Mouse (Mus musculus) myocyte (in vitro differentiated cells): Measurements from ENCODE around the gene Zfp58.

ENCODE experiments used
- CEBPB ChIP-seq: IDR thresholded peaks from 2 replicates; pipeline ENCODE4 v1.6.1; 2011; ENCODE audit warnings: mild to moderate bottlenecking, moderate library complexity; ENCODE audit not compliant: poor library complexity, insufficient read depth, severe bottlenecking
- MAX ChIP-seq: IDR thresholded peaks from one replicate; pipeline ENCODE4 v1.6.1; 2011; ENCODE audit warnings: low read depth, mild to moderate bottlenecking, control low read depth
- MYOD1 ChIP-seq, 3 experiments: IDR thresholded peaks; one replicate each; pipeline ENCODE4 v1.6.1; 2011; ENCODE audit warnings: control low read depth in 2 of 3, low read depth in 2 of 3, mild to moderate bottlenecking in 2 of 3, moderate library complexity in 1 of 3; ENCODE audit not compliant: insufficient read length in 2 of 3, control insufficient read depth in 1 of 3
- MYOG ChIP-seq, 3 experiments: IDR thresholded peaks; one replicate each; pipeline ENCODE4 v1.6.1; 2011; ENCODE audit warnings: control low read depth in 2 of 3, low read depth in 2 of 3, mild to moderate bottlenecking in 2 of 3; ENCODE audit not compliant: insufficient read length in 2 of 3, control insufficient read depth in 1 of 3, insufficient read depth in 1 of 3
- POLR2A ChIP-seq: IDR thresholded peaks from one replicate; pipeline ENCODE4 v1.6.1; 2011; ENCODE audit warnings: low read depth, mild to moderate bottlenecking, control low read depth, moderate library complexity; ENCODE audit not compliant: insufficient read length
- POLR2AphosphoS2 ChIP-seq: IDR thresholded peaks from one replicate; pipeline ENCODE4 v1.6.1; 2011; ENCODE audit warnings: low read depth, control low read depth; ENCODE audit not compliant: insufficient read length
- SRF ChIP-seq: IDR thresholded peaks from one replicate; pipeline ENCODE4 v1.6.1; 2011; ENCODE audit warnings: low read depth; ENCODE audit not compliant: control insufficient read depth, insufficient read length
- TCF12 ChIP-seq: IDR thresholded peaks from one replicate; pipeline ENCODE4 v1.6.1; 2011; ENCODE audit warnings: mild to moderate bottlenecking, control low read depth; ENCODE audit not compliant: poor library complexity, insufficient read depth, severe bottlenecking
- USF1 ChIP-seq: IDR thresholded peaks from one replicate; pipeline ENCODE4 v1.6.1; 2011; ENCODE audit warnings: low read depth, mild to moderate bottlenecking, control low read depth, moderate library complexity

DNA sequence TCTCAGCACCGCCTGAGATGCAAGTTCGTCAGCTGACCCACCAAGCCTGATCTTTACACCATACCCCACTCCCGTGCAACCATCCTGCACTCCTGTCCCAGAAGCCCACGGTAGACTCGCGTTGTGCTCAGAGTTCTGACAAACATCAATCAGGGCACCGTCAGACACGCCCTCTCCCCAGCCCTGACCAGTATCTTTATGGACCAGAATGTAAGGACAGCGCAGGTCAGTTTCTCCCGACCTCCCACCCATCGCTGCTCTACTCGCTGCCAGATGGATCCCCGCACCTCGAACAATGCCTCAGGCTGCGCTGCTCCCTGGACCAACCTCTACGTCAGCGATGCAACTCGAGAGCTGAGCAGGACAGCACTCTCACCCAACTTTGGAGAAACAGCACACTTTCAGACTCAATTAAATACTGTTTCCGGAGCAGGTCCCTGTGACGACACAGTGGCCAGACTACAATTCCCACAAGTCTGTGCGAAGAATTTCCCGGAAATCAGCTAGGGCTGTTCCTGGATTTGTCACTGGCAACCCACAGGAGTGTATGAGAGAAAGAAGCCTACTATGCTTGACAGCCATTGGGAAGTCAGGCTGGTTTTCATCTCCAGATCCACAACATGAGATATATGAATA is at the start of gene Zfp58:
- TF ChIP-seq USF1: no peak
- no peak for TF ChIP-seq TCF12
- TF ChIP-seq POLR2A: peak; percentile 76
- TF ChIP-seq MYOD1 (IDR thresholded peaks at IDR 0.05; ENCODE audit: control insufficient read depth in 1 of 3, insufficient read length in 2 of 3, low read depth in 2 of 3): no peak
- peak; percentile 70 for TF ChIP-seq POLR2AphosphoS2
- TF ChIP-seq CEBPB: no peak
- TF ChIP-seq SRF: peak; percentile 14
- TF ChIP-seq MYOG (IDR thresholded peaks at IDR 0.05; ENCODE audit: control insufficient read depth in 1 of 3, insufficient read depth in 1 of 3, insufficient read length in 2 of 3, low read depth in 2 of 3): no peak
- no peak for TF ChIP-seq MAX
